Mouse (Mus musculus) embryonic stem cell, embryonic (primary cell): ENCODE measurements around the gene Hoxc11.

ENCODE experiments used
- CTCF ChIA-PET, 4 experiments: fragments of 300-600 bp in 2 of 4; fragments of 350-600 bp in 2 of 4; sonication (Branson Sonifier 250); formaldehyde crosslinking; loops; one replicate each; lab custom pipeline; 2022; ENCODE audit warnings: inconsistent platforms in 2 of 4; lab: Charles Lee
- POLR2A ChIA-PET, 4 experiments: fragments of 300-600 bp in 2 of 4; fragments of 350-600 bp in 2 of 4; sonication (Branson Sonifier 250); formaldehyde crosslinking; loops; one replicate each; lab custom pipeline; 2022; ENCODE audit warnings: antibody characterized with exemption in 4 of 4, inconsistent platforms in 1 of 4; lab: Charles Lee

Hoxc11 gene

DNA sequence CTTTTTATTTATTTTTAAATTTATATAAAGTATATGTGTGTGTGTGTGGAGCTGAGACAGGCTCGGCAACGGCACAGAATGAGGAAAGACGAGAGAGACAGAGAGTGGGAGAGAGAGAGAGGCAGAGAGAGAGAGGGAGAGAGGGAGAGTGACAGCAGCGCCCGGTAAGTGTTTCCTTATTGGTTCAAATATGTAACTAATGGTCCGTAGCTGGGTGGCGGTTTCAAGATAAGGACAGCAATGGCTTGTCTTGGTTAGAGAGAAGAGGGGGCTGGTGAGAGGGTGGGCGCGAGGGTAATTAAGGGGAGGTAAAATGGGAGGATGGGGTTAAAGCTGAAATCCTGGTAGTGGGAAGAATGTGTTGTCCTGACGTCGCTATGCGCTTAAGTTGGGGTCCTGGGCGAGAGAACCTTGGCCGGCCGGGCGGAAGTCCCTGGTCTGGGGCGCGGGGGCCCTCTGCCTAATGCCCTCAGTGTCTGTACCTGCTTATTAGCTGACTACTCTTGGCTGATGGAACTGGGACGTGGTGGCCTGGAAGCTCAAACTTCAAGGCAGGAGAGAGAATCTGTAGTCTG is 44.5 kb downstream of the Hoxc11 start:
- ChIA-PET POLR2A (interaction anchor here (0.6 to 2.4 kb wide), 32 partner anchors 11 to 328 kb away, joined by 3 to 11 read pairs (median 4); partner anchors contain the start of genes Hoxc11 (in 2 of the 4), Hoxc5 (in 2 of the 4), Calcoco1 (in 1 of the 4) and Hoxc4 (in 1 of the 4)), CTCF (interaction anchor here (0.6 to 3.5 kb wide), 31 partner anchors 8 to 328 kb away, joined by 3 to 24 read pairs (median 4); partner anchors contain the start of genes Hoxc10 (in 2 of the 4), Hoxc5 (in 1 of the 4) and Hoxc8 (in 1 of the 4))

DNA sequence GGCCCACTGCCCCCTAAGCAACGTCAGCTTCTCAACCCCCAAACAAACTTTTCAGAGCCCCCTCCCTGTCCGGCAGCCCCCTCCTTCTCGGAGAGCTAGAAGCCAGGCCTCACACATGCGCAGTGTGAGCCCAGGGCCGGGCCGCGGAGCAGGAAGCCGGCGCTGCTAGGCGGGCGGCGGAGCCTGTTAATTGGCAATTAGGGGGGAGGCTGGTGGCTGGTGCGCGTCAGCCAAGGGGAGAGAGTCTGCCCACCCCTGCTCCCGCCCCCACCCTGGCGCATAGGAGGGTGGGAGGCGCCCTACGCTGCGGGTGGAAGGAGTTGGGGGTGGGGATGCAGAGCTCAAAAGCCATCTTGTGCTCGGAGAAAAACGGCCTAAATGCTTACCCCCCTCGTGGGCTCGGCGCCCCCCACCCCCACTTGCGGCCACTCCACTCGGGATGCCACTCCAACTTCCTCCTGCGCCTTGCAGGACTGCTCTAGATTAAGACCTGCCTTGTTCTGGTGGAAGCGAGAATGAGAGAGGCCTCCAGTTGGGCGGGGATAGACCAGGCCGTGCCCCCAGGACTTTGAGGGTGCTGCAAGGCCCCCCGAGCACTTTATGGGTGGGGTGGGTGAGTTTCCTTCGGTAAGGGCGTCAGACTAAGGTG is 45.1 kb downstream of the Hoxc11 start:
- CTCF ChIA-PET = interaction anchor here (0.6 to 3.5 kb wide), 33 partner anchors 9 to 328 kb away, joined by 3 to 24 read pairs (median 4); partner anchors contain the start of genes Hoxc10 (in 2 of the 4), Hoxc5 (in 1 of the 4) and Hoxc8 (in 1 of the 4)
- POLR2A ChIA-PET = interaction anchor here (0.5 to 2.4 kb wide), 36 partner anchors 10 to 328 kb away, joined by 3 to 11 read pairs (median 4); partner anchors contain the start of genes Hoxc11 (in 2 of the 4), Hoxc5 (in 2 of the 4), Calcoco1 (in 1 of the 4) and Hoxc4 (in 1 of the 4)

DNA sequence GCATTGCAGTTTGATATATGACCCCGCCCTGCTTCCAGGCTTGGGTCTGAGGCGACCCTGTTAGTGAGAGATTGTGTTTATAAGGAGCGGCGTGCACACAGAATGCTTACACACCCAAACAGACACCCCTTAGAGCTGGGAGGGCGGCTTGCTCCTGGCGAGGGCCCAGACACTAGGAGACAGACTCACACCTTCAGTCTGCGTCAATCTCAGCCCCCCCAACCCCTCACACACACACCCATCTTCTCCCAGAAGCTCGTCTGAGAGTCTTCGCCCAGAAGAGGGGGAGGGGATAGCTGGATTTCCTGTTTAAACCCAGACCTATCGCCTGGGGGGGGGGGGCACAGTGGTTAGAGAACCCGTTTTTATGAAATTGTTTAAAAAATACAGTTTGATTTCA is 45.7 kb downstream of the Hoxc11 start:
- POLR2A ChIA-PET = interaction anchor here (0.5 to 2.4 kb wide), 28 partner anchors 9 to 1585 kb away, joined by 3 to 11 read pairs (median 4); partner anchors contain the start of genes Hoxc8 (in 2 of the 4), Hoxc4 (in 1 of the 4) and Hoxc5 (in 1 of the 4)
- CTCF ChIA-PET = interaction anchor here (0.6 to 3.5 kb wide), 24 partner anchors 9 to 821 kb away, joined by 3 to 24 read pairs (median 5); partner anchors contain the start of genes Hoxc10 (in 1 of the 4), Hoxc5 (in 1 of the 4) and Hoxc8 (in 1 of the 4)

DNA sequence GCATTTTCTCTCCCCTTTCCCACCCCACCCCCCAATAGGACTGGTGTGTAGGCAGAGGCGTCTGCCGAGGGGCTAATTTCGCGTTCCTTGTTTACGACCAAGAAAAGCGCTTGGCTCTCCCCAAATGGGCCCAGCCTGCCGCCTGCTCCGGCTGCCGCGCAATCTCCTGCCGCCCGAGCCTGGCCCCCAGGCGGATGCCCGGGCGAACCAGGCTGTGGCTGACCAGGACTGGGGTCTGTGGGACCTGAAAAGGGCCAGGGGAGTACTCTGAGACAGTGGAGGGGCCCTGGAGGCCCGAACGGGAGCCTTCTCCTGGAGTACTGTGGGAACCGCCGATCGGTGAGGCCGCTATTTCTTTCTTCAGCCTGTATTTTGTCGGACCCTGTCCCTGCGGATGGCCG is 46.3 kb downstream of the Hoxc11 start:
- POLR2A ChIA-PET = interaction anchor here in 3 of 4 experiments (0.7 to 2.4 kb wide), 12 partner anchors 9 to 171 kb away, joined by 3 to 11 read pairs (median 4); partner anchors contain the start of gene Hoxc8 (in 2 of the 3)
- CTCF ChIA-PET = interaction anchor here in 3 of 4 experiments (0.7 to 2.8 kb wide), 9 partner anchors 13 to 821 kb away, joined by 3 to 13 read pairs (median 6); no protein-coding TSS in a partner anchor

DNA sequence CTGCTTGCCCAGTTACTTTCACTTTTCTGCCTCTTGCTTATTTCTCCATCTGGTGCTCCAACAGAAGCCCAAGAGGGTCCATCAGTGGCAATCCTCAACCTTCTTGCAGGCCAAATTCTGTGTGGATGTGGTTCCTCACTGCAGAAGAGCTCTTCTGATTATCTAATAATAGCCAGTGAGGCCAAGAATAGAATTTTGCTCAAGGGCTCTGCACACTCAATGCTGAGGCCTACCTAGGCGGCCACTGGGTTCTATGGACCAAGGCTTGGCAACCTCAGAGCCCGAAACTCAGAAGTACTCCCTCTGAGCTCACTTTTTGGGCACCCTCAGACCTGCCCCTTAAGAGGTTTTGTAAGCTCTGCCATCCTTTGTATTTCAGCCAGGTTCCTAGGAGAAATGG is 47.1 kb downstream of the Hoxc11 start:
- ChIA-PET POLR2A (interaction anchor here in 1 of 4 experiments (1.0 kb wide), 1 partner anchor 12 kb away, joined by 3 read pairs; no protein-coding TSS in a partner anchor), CTCF (interaction anchor here in 3 of 4 experiments (0.7 to 2.8 kb wide), 4 partner anchors 14 to 322 kb away, joined by 3 to 13 read pairs (median 3); no protein-coding TSS in a partner anchor)

DNA sequence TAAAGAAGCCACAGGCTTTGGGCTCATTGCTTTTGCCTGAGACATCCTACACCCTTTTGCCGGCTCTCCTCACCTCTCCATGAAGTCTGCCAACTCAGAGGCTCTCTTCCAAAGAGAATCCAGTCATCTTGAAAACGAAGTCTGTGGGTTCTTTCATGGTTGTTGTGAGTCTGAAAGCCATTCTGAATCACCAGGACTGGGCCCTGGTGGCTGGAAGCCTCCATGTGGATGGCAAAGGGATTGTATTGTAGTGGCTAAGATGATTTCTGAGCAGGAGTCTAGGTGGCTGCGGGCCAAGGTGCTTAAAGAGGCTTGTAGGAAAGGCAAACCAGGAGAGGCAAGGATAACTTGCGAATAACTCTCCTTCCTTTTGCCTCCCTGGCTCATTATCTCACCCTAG is 47.9 kb downstream of the Hoxc11 start:
- CTCF ChIA-PET = interaction anchor here in 1 of 4 experiments (1.1 kb wide), 1 partner anchor 128 kb away, joined by 3 read pairs; no protein-coding TSS in a partner anchor
- POLR2A ChIA-PET = no interaction called here

DNA sequence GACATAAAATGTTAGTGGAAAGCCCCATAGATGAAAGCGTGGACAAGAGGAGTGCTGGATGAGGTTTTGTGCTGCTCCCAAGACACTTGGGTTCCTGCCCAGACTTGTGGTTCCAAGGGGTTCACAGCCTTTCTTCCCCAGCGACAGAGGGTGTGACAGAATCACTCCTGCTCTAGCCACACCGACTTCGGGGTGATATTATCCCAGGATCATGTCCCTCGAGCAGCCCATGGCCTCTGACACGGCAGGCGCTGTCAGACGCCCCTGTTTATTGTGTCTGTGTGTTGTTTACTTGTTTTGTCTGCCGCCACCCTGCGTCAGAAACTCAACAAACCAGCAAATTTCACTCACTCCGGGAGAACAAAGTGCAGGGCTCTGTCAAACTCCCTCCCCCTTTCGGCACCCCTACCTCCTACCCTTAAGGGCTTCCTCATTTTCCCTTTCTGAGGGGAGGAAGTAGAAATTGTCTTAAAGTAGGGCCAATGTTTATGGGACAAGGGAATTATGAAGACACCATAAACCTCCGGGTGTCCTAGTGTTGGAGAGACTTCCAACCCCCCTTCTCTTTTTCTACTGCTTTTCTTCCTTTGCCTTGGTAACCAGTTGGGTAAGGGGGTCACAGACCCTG is 48.7 kb downstream of the Hoxc11 start:
- ChIA-PET POLR2A (interaction anchor here in 1 of 4 experiments (0.5 kb wide), 1 partner anchor 18 kb away, joined by 3 read pairs; no protein-coding TSS in a partner anchor), CTCF (interaction anchor here in 1 of 4 experiments (0.6 to 1.1 kb wide), 2 partner anchors 15 to 128 kb away, joined by 3 to 4 read pairs; no protein-coding TSS in a partner anchor)

DNA sequence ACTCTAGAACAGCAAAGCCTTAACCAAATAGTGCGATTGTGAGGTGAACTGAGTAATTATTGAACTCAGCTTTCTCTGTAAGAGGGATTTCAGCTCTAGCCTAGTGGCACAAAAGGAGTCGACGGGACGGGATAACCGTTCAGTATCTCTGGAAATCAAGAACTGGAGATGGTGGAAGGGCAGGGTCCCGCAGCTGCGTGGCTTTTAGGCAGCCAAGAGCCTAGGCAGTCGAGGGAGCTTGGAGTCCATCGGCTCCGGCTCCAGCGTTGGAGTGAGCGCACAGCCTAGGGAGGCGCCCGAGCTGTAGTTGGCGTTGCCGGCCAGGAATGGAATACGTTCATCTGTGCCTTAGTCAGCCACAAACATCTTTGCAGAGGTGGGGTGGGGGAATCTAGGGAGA is 51.1 kb downstream of the Hoxc11 start:
- CTCF ChIA-PET = interaction anchor here (0.6 to 3.2 kb wide), 16 partner anchors 9 to 243 kb away, joined by 3 to 14 read pairs (median 4); partner anchors contain the start of gene Hoxc10 (in 1 of the 4)
- POLR2A ChIA-PET = interaction anchor here in 3 of 4 experiments (0.7 to 2.1 kb wide), 13 partner anchors 8 to 1510 kb away, joined by 3 to 7 read pairs (median 4); partner anchors contain the start of gene Hoxc8 (in 2 of the 3)

DNA sequence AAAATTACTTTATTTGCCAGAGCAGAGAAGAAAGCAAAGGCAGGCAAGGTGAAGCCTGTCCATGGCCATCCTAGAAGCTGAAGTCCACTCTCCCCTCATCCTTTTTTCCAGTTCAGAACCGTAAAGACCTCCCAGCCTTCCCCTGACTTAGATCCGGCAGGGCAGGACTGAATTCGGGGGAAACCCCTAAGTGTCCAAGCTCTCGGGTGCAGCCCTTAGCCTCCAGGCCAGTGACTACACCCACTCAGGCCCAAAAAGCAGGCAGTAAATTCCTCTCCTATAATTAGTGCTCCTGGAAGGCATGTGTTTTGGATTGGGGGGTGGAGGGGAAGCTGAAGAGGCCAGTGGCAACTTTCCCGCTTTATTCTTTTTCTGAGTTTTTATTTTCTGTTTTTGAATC is 51.6 kb downstream of the Hoxc11 start:
- CTCF ChIA-PET = interaction anchor here (0.6 to 3.2 kb wide), 12 partner anchors 8 to 172 kb away, joined by 3 to 25 read pairs (median 5); partner anchors contain the start of gene Hoxc10 (in 1 of the 4)
- POLR2A ChIA-PET = interaction anchor here in 3 of 4 experiments (0.7 to 2.2 kb wide), 10 partner anchors 8 to 1510 kb away, joined by 3 to 6 read pairs (median 4); partner anchors contain the start of gene Hoxc5 (in 1 of the 3)

DNA sequence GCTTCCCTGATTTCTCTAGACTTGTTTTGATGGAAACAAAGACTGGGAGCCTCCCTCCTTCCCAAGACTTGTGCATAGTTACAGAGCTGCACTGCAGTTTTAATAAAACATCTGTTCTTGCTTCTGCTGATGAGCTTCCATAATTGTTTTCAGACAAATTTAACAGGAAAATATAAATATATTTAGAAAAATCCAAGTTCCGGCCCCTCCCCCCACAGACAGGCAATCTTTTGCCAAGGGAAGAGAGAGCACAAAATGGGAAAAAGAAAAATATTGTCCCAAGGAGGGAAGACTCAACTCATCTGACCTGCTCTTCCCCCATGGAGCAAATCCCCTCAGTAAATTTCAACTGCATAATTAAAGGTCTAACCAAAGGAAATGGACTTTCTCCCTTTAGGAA is 52.1 kb downstream of the Hoxc11 start:
- ChIA-PET POLR2A (interaction anchor here in 2 of 4 experiments (0.7 to 2.2 kb wide), 6 partner anchors 19 to 1511 kb away, joined by 3 to 6 read pairs (median 4); partner anchors contain the start of gene Hoxc5 (in 1 of the 2)), CTCF (interaction anchor here (0.6 to 3.2 kb wide), 6 partner anchors 9 to 171 kb away, joined by 3 to 25 read pairs (median 8); partner anchors contain the start of gene Hoxc10 (in 1 of the 4))
